Mouse (Mus musculus) stomach, postnatal 0 days (tissue): ENCODE results near the gene Ip6k3. TPM values are rescaled to one million over a fixed set of nuclear protein-coding genes. Genes with fewer than 3 reads are reported as not detected.

ENCODE experiments used
- ATAC-seq: fragments of 200-750 bp; cut with Nextera tagmentation; 2 replicates; pipeline ENCODE4 v1.8.0; 2017; ENCODE audit not compliant: low FRiP score, low TSS enrichment
- DNase-seq: peaks from one replicate; pipeline ENCODE4 v3.0.0-alpha.2; 2016; ENCODE audit warnings: low spot score
- H3K27ac ChIP-seq: fragments of 300-500 bp; sonication (generic); replicated peaks from 2 replicates; pipeline ENCODE4 v1.5.1; 2014; ENCODE audit warnings: mild to moderate bottlenecking, control low read depth
- H3K27me3 ChIP-seq: fragments of 300-500 bp; sonication (generic); 2 replicates; pipeline ENCODE4 v1.6.1; 2014; ENCODE audit warnings: low read length; ENCODE audit not compliant: control insufficient read depth, insufficient read depth
- H3K36me3 ChIP-seq: fragments of 300-500 bp; sonication (generic); 2 replicates; pipeline ENCODE4 v1.6.1; 2014; ENCODE audit warnings: low read length, mixed read lengths; ENCODE audit not compliant: control insufficient read depth, insufficient read depth
- H3K4me1 ChIP-seq: fragments of 300-500 bp; sonication (generic); replicated peaks from 2 replicates; pipeline ENCODE4 v1.6.1; 2014; ENCODE audit warnings: antibody characterized with exemption; ENCODE audit not compliant: control insufficient read depth, insufficient read depth
- H3K4me2 ChIP-seq: fragments of 300-500 bp; sonication (generic); replicated peaks from 2 replicates; pipeline ENCODE4 v1.6.1; 2014; ENCODE audit warnings: low read depth, mild to moderate bottlenecking, control low read depth, moderate library complexity
- H3K4me3 ChIP-seq: fragments of 300-500 bp; sonication (generic); 2 replicates; pipeline ENCODE4 v1.5.1; 2014; ENCODE audit warnings: low read depth, low read length, control low read depth
- H3K9ac ChIP-seq: fragments of 300-500 bp; sonication (generic); 2 replicates; pipeline ENCODE4 v1.6.1; 2014; ENCODE audit warnings: mild to moderate bottlenecking, low read length, control low read depth, mixed read lengths
- H3K9me3 ChIP-seq: fragments of 300-500 bp; sonication (generic); 2 replicates; pipeline ENCODE4 v1.6.1; 2016; ENCODE audit warnings: low read length; ENCODE audit not compliant: control insufficient read depth
- CTCF ChIP-seq: IDR thresholded peaks from 2 replicates; pipeline ENCODE4 v1.5.1; 2016; ENCODE audit warnings: antibody characterized with exemption, low read depth, mild to moderate bottlenecking, moderate library complexity
- EP300 ChIP-seq: optimal IDR thresholded peaks from 2 replicates; pipeline ENCODE3; 2016; ENCODE audit warnings: antibody characterized with exemption
- WGBS: fragments of 180-500 bp; shearing (Covaris S2); extraction: QIAGEN DNeasy Blood & Tissue Kit; methylation state at CpG from one replicate; pipeline ENCODE4 v1.1.7; 2014; 5-methylcytosine and 5-hydroxymethylcytosine counted together
- polyA plus RNA-seq: library from polyadenylated mRNA; unstranded; fragments of >200 nt; fragmentation: Nextera tagmentation; extraction: Ambion mirVana; gene quantifications from 2 replicates; pipeline ENCODE4 v1.2.1, GENCODE M21; 2015

The Ip6k3 gene
- polyA plus RNA-seq, 1 experiment from 2014 or later, result 0.13 TPM

DNA sequence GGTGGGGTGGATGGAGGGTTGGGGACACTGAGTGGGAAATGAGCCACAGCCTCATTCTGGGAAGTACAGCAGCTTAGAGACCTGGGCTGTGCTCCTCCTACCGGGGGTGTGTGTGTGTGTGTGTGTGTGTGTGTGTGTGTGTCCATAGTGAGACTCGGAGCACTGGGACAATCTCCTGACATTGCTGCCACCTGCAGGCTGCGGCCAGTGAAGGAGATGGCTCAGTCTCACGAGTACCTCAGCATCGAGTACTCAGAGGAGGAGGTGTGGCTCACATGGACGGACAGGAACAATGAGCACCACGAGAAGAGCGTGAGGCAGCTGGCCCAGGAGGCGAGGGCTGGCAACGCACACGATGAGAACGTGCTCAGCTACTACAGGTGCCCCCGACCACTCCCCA, 71.9 kb downstream of the Ip6k3 start:
- Histone ChIP-seq H3K36me3 (no peaks in the 10 kb centered on the region; the same call in 1 of the 2 replicates), H3K9me3 (no peaks in the 10 kb centered on the region), H3K27me3 (no peaks in the 10 kb centered on the region), H3K9ac (no peak overlapping the region), H3K27ac (no peak overlapping the region), H3K4me2 (no peak overlapping the region), H3K4me3 (no peak overlapping the region), H3K4me1 (no peaks in the 10 kb centered on the region)
- TF ChIP-seq EP300 (no peak), CTCF (peak; percentile 70)
- 30% methylated on average over 13 of the region's 13 CpGs for WGBS
- peak; percentile 24 for ATAC-seq
- peak; percentile 64 for DNase-seq

Other genes starting within 250 kb of the Ip6k3 start
- gene Phf1, start 234.7 kb downstream of the Ip6k3 start, polyA plus RNA-seq, result 4.7 and 5.8 TPM in 2 replicates
- 157 and 163 TPM in 2 replicates for gene Cuta, start 228.2 kb downstream of the Ip6k3 start, polyA plus RNA-seq
- 0.61 and 0.70 TPM in 2 replicates for gene Syngap1, start 226.5 kb downstream of the Ip6k3 start, polyA plus RNA-seq
- 6.9 and 7.8 TPM in 2 replicates for gene Zbtb9, start 194.6 kb downstream of the Ip6k3 start, polyA plus RNA-seq
- gene Bak1, start 138.8 kb downstream of the Ip6k3 start, polyA plus RNA-seq, result 3.5 and 3.6 TPM in 2 replicates
- 5.9 and 6.6 TPM in 2 replicates for gene Itpr3, start 110.5 kb downstream of the Ip6k3 start, polyA plus RNA-seq
- 234 and 250 TPM in 2 replicates for gene Uqcc2, start 33.9 kb downstream of the Ip6k3 start, polyA plus RNA-seq
- 9.6 and 9.9 TPM in 2 replicates for gene Lemd2, start 36.7 kb upstream of the Ip6k3 start, polyA plus RNA-seq